Mouse (Mus musculus) left cerebral cortex, postnatal 14 days (tissue): ENCODE data around the gene Rxfp3. TPM values are rescaled to one million over a fixed set of nuclear protein-coding genes. Genes with fewer than 3 reads are reported as not detected.

ENCODE experiments used
- DNase-seq, 2 experiments: peaks; one replicate each; pipeline ENCODE4 v3.0.0; 2021 to 2022; ENCODE audit warnings: low spot score in 2 of 2, mixed read lengths in 1 of 2
- intact Hi-C: fragments of 180-260 bp; cut with DNase I; formaldehyde crosslinking; loops from one replicate; pipeline ENCODE4 v1.15.1; 2025
- total RNA-seq, 2 experiments: library from RNA; stranded (reverse); gene quantifications; 2 replicates each; pipeline ENCODE4 v1.2.3; 2021

The Rxfp3 gene
- total RNA-seq, 2 experiments from 2014 or later: 3.7 to 4.7 TPM

- DNase-seq: peak; percentile 31 to 65
- intact Hi-C loops: loop anchor here (2.0 to 10.0 kb wide), 3 partner anchors 284 to 926 kb away; no protein-coding TSS in a partner anchor
Measured at GRCm38 (mm10) chr15:11038476-11038875, 685 bp upstream of the Rxfp3 start.

DNA sequence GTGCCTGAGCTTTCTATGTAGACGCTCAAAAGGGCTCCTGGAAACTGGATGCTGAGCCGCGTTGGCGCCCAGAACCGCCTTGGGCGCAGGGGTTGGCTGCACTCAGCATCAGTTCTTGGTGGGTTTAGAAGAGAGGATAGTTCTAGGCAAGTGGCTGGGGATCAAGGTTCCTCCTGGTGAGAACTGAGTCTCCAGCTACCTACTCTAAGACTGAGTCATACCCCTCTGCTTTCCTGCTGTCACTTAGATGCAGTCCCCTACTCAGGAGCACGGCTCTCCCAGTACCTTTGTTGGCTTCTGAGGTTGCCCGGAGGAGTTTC is 455 bp downstream of the Rxfp3 start:
- intact Hi-C loops: loop anchor here (2.0 to 10.0 kb wide), 3 partner anchors 117 to 927 kb away; no protein-coding TSS in a partner anchor
- no peak for DNase-seq

GRCm38 (mm10) chr15:11036535-11037375 is 1.0 kb downstream of the Rxfp3 start:
- peak in 1 of 2 experiments; percentile 19 for DNase-seq
- intact Hi-C loops: loop anchor here (2.0 to 10.0 kb wide), 3 partner anchors 116 to 928 kb away; no protein-coding TSS in a partner anchor

DNA sequence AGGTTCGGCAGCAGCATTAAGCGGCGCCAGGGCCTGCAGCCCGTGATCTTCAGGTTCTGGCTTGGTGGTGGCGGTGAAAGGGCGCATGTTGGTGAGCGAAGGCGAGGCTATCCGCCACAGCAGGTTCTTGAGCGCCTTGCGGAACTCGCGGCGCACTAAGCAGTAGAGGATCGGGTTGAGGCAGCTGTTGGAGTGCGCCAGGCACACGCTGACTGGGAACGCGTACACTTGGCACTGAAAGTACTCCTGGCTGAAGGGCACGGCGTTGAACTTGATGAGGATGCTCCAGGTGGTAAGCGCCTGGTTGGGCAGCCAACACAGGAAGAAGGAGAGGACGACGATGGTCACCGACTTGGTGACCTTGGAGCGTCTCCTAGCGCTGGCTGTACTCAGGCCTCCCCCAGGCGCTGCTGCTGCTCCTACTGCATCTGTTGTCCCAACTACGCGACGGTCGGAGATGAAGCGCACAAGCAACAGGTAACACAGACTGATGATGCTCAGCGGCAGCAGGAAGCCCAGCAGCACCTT is 1.8 kb downstream of the Rxfp3 start:
- intact Hi-C loops: loop anchor here (2.0 to 10.0 kb wide), 3 partner anchors 115 to 929 kb away; no protein-coding TSS in a partner anchor
- peak in 1 of 2 experiments; percentile 15 for DNase-seq

DNA sequence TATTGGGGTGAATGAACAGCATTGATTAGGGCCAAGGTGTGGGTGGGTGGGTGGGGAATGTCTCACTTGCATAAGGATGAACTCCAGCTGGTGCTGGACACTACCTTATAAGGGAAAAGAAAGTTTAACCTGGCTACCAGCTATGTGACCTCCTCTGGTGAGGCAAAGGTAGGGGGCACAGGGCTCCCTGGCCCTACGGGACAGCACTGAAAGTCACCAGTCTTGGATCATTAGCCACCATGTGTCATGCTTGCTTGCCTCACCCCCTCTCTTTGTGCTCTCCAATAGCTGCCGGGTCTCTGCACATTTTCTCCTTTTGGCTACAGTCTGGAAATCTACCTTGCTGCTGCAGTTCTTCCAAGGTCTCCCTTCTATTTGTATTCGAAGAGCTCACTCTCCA is 7.6 kb downstream of the Rxfp3 start:
- DNase-seq: no peak
- intact Hi-C loops: loop anchor here (10.0 kb wide), 1 partner anchor 935 kb away; no protein-coding TSS in a partner anchor

DNA sequence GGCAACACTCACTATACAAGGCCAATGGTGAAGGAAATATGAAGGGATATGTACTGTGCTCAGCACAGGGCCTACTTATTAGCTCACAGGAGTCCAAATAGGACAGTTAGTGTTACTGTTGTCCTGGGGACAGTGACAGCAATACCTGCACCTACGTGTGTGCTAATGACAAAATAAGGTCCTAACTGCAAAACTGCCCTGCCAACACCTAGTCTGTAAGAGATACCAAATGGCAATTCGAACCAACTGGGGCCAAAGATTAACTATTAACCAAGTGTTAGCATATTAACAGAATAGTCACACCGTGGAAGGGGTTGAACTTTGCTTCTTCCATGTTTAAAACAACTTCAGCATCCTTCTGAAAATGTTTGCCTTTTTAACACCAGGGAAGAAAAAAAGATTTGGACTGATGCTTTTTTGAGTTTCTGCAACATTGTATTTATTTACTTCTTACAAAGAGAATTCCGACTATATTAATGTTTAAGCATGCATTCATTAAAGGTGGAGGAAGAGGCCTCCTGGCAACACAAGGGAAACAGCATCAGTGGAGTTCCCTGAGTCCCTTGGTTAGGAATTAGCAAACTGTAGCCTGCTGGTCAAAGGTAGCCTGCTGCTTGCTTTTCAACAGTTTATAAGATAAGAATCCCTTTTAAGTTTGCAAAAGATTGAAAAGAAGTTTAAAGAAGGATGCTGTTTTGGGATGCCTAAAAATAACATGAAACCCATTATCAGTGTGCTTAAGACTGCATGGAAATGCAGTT is 10.8 kb downstream of the Rxfp3 start:
- intact Hi-C loops: no loop called here
- no peak for DNase-seq

GRCm38 (mm10) chr15:11014931-11015330 is 22.9 kb downstream of the Rxfp3 start:
- DNase-seq: no peak
- intact Hi-C loops: no loop called here

GRCm38 (mm10) chr15:11010976-11011548 is 26.7 kb downstream of the Rxfp3 start:
- intact Hi-C loops: no loop called here
- DNase-seq: no peak

- no peak for DNase-seq
- intact Hi-C loops: no loop called here
Measured at GRCm38 (mm10) chr15:11008756-11009155, 29.0 kb downstream of the Rxfp3 start.

DNA sequence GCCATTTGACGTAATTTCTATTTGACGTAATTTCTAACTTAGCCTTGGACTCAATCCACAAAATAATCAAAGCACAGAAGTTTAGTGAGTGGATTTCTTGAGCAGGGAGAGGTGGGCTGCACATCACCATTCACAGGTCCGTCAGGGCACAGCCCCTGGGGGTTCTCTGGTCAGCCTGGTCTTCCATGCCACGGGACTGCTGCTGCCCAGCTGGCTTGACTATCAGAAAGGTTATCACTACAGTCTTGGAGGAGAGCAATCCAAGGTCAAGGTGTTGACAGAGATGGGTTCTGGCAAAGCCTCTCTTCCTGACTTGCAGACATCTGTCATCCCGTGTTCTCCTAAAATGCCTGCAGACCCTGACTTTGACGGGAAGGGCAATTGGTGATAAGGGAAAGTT is 33.1 kb downstream of the Rxfp3 start:
- DNase-seq: no peak
- intact Hi-C loops: no loop called here

GRCm38 (mm10) chr15:11003791-11004190 is 34.0 kb downstream of the Rxfp3 start:
- intact Hi-C loops: no loop called here
- DNase-seq: no peak

DNA sequence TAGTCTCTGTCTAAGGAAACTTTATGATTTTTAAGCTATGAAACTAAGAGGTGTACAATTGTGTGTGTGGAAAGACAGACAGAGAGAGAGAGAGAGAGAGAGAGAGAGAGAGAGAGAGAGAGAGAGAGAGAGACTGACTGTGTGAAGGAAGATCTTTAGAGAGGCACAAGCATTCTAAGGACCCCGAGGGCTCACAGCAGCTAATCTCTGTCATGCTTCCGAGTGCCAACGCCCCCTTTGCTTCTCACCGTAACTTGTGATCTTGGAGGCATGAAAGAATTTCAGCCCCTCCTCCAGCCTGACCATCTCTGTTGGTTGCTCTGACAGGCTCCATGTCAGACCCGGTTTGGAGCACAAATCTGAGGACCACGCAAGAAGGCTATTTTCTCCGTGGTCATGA is 37.4 kb downstream of the Rxfp3 start, which contains the start of gene Slc45a2:
Slc45a2 (plus strand) TSS at position 301 of the 400 bp plus-strand sequence.
- no peak for DNase-seq
- intact Hi-C loops: no loop called here

DNA sequence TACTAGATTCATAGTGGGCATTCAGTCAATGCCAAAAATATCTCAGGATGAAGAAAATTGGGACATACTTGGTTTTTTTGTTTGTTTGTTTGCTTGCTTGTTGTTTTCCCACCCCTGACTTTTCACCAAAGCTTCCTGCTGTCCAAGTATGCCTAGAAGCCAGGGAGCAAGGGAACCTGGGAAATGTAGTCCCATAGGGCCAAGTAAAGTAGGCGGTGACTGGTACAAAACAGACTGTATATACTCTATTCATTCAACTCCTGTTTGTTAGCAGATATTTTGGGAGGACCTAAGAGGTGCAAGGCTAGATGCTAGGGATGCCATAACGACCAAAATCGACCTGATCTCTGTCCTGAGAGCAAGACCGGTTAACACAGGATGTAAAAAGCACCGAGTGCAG is 38.0 kb downstream of the Rxfp3 start:
- intact Hi-C loops: no loop called here
- peak in 1 of 2 experiments; percentile 7 for DNase-seq

- no peak for DNase-seq
- intact Hi-C loops: no loop called here
Measured at GRCm38 (mm10) chr15:10991566-10991965, 46.2 kb downstream of the Rxfp3 start.

- no peak for DNase-seq
- intact Hi-C loops: no loop called here
Measured at GRCm38 (mm10) chr15:10990411-10990810, 47.4 kb downstream of the Rxfp3 start.

DNA sequence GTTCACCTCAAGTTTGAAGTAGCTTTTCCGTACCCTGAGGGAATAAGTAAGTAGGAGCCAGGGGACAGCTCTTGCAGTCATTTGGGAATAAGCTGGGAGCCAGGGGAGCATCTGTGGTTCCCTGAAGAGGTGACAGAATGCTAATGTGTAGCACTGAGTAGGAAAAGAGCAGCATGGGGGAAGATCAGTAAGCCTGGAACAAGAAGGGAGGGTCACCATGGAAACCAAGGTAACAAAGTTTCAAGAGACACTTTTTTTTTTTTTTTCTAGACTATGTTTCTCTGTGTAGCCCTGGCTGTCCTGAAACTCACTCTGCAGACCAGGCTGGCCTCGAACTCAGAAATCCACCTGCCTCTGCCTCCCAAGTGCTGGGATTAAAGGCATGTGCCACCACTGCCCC is 51.3 kb downstream of the Rxfp3 start:
- intact Hi-C loops: loop anchor here (10.0 kb wide), 1 partner anchor 502 kb away; the partner anchor contains the start of genes Brix1 and Rad1

DNA sequence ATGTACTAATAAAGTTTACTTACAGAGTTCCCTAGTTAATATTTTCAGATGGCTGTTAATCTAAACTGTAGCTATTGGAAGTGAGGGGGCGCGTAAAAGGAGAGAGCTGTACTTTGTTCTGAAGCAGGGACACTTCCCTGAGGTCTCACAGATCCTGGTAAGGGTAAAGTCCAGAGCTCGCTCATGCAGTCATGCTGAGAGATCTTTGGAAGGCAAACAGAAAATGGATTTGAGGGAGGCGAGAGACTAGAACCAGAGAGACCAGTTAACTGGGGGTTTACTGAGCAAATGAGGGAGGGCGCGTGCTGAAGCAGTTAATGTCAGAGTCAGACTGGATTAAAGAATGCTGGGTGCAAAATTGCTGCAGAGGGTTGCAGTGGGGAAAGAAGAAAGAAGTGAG is 52.0 kb downstream of the Rxfp3 start:
- intact Hi-C loops: loop anchor here (10.0 kb wide), 1 partner anchor 501 kb away; the partner anchor contains the start of genes Brix1 and Rad1
- no peak for DNase-seq

More for the DNA sequence above, 51.3 kb downstream of the Rxfp3 start:
- peak in 1 of 2 experiments; percentile 48 for DNase-seq
